Mouse (Mus musculus) layer of hippocampus, adult 8-10 months (tissue): ENCODE data around the gene Kif1b. TPM values are rescaled to one million over a fixed set of nuclear protein-coding genes. Genes with fewer than 3 reads are reported as not detected.
"Not testable (repeated sequence)": the region's sequence is repeated elsewhere in the genome, so short reads cannot be mapped to it uniquely, and the experiment has no call there.

ENCODE experiments used
- DNase-seq, 2 experiments: peaks; one replicate each; pipeline ENCODE4 v3.0.0; 2022; ENCODE audit warnings: low spot score in 2 of 2
- total RNA-seq, 4 experiments: library from RNA; stranded (reverse); gene quantifications; 2 replicates each; pipeline ENCODE4 v1.2.4; 2022

Kif1b gene
- total RNA-seq, 4 experiments from 2014 or later = 401 to 453 (median 422) TPM

DNA sequence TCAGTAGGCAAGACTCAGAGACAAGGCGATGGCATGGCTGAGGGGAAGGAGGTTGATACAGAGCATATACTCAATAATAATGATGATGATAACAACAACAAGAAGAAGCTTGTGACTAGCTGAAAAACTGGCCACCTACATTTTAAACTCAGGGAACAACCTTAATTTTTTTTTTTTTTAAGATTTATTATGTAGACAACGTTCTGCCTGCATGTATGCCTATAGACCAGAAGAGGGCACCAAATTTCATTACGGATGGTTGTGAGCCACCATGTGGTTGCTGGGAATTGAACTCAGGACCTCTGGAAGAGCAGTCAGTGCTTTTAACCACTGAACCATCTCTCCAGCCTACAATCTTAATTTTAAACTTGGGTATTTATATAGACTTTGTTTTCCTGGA lies 84.0 kb downstream of the Kif1b start:
- no peak for DNase-seq

DNA sequence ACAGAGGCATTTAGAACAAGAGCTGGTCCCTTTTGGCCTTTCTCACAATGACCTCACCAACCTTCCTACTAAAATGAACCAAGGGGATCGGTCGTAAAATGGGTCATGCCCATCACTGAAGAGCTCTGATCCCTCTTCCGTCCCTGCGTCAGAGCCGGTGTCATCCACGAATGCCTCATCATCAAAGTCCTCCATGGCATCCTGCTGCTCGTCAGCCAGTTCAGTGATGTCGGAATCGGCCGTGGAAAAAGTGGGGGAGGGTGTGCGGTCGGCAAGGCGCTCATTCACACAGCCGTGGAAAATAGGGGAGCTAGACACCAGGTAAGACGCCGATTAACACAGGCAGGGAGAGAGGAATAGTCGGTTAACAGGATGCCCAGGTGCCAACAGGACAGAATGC lies 87.0 kb downstream of the Kif1b start:
- DNase-seq = no peak

DNA sequence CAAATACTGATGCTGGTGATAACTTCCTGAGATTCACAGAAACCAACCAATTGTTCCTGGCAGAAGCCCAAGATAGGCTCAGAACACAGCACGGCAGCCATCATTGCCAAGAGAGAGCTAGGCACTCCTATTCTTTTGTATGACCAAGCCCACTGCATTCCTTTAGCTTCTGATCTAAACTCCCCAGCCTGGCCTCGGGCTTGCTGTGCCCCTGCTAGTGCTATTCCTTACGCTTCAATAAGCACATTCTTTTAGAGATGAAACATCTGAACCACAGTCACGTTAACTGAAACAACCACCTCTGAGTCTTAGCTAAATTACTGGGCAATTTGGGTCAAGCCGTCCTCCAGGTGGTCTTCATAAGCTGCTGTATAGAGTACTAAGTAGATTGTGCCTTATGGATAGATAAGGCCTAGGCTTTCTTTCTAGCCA lies 87.4 kb downstream of the Kif1b start:
- peak; percentile 50 to 55 for DNase-seq

DNA sequence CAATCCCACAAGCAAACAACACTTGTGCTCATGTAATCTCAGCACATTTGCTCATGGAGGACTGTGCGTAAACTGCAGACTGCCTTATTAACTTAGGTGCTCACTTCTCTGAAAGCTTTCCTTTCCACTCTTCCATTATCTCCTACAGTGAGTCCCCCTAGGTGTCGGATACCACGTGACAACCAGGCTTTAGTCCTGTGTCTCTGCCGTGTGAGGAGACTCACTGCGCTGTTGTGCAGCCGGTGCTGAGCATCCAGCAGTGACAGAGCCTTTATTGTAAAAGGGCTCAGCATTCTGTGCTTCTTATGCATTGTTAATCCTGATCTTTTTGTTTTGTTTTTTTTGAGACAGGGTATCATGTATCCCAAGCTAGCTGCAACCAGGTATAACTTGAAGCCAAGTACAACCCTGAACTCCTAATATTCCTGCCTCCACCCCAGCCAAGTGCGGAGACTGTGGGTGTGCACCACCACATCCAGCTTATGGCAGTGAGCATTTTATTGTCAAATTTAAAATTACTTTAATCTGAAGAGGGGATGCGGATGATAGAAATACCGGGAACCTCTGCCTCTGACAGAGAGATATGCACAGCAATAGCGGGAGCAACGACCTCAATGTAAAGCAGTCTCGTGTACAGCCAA lies 88.0 kb downstream of the Kif1b start:
- DNase-seq = no peak

DNA sequence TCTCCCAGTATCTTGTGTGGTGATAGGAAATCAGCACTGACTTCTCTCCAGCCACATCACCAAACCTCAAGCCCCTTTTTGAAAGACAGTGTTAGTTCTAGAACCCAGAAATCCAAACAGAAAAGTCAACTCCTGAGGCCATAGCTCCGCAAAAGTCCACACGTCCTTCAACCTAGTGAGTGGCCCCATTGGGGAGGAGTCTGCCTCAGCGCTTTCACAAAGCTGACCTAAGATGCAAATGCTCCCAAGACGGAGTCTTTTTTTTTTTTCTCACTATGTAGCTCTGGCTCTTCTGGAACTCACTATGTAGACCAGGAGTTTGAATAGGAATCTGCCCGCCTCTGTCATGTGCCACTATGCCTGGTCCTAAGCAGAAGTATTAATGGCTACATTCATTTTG lies 89.0 kb downstream of the Kif1b start:
- DNase-seq = no peak

DNA sequence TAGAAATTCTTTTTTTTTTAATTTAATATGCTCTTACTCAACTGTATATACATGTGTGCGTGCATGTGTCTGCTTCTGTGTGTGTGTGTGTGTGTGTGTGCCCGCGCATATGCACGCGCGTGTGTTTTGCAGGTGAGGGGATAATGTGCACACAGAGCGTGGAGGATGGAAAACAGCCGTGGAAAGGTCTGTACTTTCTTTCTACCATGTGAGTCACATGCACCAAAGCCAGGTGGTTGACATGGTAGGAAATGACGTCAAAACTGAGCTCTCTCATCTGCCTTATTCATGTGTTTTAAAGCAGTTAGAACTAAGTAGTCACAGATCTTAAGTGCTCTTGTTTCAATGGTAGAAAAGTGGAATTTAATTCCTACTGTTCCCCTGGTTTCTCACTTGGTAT lies 91.5 kb downstream of the Kif1b start:
- DNase-seq = no peak

DNA sequence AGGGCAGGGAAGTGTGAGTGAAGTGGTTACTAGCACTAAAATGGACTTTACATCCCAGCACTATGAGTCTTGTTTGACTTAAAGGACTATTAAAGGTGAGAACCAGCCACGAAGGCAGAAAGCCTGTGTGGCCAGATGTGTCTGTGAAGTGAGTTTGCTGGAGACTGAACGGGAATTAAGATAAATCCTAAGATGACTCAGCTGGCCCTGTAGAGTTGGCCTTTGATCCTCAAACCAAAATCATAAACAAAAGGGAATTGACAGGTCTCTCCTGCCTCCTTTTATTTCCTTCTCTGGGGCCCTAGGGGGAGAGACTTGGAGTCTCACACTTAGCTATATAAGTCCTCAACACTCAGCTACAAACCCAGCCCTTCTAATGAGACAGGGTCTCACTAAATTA lies 92.1 kb downstream of the Kif1b start:
- DNase-seq = no peak

DNA sequence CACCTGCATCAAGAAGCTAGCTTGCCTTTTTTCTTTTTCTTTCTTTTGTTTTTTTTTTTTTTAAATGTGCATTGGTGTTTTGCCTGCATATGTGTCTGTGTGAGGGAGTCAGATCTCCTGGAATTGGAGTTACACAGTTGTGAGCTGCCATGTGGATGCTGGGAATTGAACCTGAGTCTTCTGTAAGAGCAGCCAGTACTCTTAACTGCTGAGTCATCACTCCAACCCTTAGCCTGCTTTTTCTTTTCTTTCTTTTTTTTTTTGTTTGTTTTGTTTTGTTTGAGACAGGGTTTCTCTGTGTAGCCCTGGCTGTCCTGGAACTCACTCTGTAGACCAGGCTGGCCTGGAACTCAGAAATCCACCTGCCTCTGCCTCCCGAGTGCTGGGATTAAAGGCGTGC lies 93.0 kb downstream of the Kif1b start:
- not testable (repeated sequence) for DNase-seq

DNA sequence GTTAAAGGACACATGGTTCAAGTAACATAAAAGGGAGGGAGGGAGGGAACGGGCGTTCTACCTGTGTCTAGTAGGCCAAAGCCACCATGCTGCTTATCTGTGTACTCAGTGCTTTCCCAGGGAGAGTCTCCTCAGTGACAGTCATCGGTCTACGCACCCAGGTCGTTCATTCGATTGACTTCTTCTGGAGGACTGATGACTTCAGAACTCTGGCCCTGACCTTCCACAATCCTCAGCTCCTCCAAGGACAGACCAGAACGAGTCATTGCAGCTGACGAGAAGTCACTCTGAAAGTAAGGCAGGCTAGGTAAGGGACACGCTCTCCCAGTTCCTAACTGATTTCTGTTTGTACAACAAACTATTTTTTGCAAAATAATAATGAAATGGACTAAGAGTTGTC lies 94.0 kb downstream of the Kif1b start:
- no peak for DNase-seq

DNA sequence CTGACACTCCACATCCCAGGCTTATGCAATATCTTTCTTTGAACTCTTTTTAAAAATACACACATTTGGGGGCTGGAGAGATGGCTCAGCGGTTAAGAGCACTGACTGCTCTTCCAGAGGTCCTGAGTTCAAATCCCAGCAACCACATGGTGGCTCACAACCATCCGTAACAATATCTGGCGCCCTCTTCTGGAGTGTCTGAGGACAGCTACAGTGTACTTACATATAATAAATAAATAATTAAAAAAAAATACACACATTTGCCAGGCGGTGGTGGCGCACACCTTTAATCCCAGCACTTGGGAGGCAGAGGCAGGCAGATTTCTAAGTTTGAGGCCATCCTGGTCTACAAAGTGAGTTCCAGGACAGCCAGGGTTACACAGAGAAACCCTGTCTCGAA lies 96.1 kb downstream of the Kif1b start:
- DNase-seq = not testable (repeated sequence)

DNA sequence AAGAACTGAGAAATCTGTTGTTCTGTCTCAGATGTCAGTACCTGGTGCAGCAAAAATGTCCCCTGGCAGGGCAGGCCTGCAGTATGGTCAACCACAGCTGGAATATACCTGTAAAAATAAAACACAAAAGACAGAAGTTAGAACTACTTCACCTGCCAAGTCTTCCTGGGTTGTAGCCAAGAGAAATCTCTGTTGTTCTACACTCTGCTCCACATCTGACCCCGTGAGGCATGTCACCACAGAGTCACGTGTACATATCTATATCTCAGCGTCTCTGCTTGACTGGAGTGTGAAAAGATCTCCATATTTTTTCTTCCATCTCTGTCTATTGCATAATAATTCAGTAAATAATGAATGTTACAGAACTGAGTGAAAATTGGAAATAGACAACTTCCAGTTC lies 105.0 kb downstream of the Kif1b start:
- no peak for DNase-seq

DNA sequence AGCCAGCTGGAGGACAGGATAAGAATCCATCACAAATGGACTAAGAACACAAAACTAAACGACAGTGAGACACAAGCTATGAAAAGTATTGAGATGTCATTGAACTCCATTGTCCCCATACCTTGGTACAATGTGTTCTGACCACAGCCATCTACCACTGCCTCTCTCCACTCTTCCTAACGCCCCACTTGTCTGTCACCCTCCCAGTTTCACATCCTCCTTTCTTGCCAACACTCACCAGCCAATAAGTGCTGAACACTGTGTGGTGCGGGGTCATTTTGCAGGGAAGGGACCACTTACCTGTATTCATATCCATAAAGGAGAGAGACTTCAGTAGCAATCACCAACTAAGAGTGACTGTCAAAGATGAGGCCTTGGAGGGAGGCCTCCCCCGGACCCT lies 106.4 kb downstream of the Kif1b start:
- no peak for DNase-seq

DNA sequence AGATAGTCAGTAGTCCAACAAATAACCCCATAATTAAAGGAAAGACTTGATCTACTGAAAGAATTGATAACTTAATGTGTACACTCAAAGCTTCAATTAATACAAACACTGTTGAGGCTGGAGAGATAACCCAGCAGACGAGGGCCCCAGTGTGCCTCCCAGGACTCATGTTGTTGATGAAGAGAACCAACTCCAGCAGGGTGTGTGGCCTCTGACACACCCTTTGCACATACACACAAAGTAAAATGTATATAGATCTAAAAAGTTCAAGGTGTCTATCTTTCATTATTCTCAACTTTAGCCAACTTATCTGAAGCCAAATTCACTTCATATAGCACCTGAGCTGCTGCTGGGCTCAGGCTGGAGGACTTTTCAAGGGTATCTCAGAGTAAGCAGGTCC lies 110.3 kb downstream of the Kif1b start:
- DNase-seq = no peak

DNA sequence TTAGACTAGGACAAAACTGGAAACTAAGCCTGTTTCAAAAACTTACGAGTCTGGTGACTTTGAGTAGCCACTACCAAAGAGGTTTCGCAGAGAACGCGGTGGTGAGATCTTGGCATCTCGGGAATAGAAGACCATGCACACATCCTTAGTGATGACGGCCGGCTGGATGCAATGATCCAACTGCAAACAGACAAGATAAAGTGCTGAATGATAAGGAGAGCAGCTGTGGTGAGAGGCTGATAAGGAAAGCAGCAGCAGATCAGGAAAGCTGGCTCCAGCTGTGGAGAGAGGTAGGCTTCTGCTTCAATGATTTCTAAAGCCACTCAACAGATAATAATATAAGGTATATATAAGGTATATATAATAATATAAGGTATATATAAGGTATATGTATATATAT lies 116.4 kb downstream of the Kif1b start:
- DNase-seq = no peak

DNA sequence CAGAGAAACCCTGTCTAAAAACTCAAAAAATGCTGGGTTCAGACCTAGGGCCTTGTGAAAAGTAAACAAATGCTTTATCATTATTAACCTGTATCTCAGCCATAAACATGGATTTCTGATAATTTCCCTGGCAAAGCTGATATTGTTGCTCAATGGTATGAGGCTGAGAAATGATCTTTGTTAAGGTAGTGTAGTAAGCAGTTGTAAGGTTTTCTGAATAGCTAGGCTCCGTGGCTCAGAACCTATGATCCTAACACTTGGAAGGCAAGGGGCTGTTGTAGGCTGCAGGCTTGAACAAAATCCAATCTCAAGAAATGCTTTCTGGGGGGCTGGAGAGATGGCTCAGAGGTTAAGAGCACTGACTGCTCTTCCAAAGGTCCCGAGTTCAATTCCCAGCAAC lies 118.9 kb downstream of the Kif1b start:
- no peak for DNase-seq

DNA sequence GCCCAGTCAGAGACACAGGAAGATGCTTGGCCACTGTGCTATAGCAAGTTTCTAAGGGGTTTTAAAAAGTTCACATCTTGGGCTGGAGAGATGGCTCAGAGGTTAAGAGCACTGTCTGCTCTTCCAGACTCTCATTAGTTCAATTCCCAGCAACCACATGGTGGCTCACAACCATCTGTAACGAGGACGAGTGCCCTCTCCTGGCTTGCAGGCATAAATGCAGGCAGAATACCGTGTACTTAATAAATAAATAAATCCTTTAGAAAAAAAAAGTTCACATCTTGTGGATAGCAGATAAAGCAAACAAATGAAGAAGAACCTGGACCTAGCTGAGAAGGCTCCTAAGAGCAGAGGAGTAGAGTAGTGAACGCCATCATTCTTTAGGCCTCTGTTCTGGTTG lies 124.7 kb downstream of the Kif1b start:
- no peak for DNase-seq

DNA sequence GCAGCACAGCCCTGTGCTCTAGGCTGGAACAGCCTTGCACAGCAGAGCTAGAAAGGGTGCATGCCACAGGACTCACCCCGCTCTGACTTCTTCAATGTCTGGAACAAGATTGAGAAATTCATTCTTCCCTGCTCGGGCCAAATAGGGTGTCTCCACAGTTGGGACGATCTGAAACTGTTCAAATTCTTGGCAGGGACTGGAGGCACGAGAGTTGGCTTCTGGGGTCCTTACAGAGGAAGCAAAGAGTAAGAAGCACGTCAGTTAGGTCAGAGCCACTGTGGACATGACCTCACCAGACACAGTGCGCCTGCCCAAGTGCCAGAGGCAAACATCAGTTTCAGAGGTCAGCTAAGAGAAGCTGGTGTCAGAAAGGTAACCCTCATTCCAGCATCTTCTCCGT lies 125.3 kb downstream of the Kif1b start:
- no peak for DNase-seq

DNA sequence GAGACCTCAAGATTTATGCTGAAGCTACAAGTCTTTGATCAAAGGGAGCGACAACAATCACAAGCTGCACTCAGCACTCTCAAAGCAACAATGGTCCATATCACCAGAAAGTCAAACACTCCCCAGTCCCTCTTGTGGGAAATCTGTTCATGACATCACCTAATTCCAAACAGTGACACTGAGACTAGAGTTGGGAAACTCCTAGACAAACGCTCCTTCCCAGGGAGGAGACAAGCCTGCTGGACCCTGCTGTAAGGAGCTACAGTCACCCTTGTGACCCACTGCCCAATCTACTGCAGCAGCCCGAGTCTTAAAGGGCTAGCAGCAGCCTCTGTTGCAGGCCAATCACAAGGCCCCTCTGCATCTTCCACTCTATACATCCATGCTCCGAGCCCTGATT lies 127.9 kb downstream of the Kif1b start:
- no peak for DNase-seq

DNA sequence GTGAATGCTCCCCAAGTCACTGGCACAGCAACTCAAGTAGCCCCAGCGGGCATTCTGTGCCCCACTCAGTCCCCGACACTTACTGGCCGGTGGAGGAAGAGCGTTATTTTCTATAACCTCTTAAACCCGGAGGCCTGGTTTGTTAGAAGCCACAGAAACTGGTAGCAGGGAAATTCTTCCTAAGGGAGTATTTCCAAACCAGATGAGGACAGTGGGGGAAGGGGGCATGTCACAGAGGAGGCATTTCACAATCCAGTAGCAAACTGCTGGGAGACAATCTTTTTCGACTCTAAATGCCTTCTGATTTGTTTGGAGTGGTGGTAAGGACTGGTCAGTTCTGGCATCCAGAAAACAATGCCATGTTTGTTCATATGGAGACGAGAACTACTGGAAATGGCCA lies 128.3 kb downstream of the Kif1b start:
- no peak for DNase-seq

DNA sequence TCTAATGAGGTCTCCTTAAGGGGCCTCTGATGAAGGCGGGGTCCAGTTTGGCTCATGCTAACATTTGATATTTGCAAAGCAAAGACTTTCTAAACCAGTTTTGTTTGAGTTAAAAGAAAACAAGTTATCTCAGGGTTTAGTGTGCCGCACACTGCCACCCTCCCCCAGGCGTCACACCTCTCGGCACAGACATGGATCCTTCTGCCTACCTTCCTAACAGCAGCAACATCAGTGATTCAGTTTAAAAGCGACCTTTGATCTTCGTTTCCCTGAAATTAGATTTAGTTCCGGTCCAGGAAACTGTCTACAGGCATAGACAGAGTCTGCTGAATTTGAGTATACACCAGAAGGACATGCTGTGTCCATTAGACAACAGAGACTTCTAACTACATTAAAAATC lies 129.2 kb downstream of the Kif1b start:
- no peak for DNase-seq

DNA sequence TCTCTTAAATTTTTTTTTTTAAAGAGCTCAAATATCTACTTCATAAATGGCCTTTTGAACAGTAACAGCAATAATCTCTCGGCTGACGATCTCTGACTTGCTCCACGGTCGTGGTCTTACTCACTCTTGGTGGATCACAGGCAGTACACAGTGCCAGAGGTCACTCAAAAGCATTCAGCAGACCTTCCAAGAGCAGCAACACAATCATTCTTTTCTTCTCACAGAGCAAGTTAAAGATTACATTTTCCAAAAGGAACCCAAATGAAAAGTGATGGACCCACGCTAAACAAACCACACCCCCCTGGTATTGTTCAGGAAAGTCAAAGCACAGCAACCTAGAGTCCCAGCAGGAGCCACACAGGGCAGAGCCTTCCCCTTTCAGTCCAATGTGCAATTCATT lies 130.4 kb downstream of the Kif1b start:
- no peak for DNase-seq

DNA sequence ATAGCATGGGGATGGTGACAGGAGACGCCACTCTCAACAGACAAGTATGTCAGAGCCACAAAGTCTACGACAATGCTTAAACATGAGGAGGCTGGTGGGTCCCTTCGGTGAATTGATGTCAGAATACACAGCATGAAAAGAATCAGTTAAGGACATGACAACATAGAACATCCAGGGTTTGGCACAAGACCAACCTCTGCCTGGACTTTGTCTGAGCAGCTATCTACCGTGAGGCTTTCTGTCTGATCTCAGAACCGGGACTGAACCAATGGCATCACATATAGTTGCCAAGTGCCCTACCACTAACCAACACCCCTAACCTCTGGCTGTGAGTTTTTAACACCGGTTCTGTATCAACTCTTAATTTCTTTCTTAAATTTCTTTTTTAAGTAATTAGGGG lies 130.8 kb downstream of the Kif1b start:
- DNase-seq = no peak

DNA sequence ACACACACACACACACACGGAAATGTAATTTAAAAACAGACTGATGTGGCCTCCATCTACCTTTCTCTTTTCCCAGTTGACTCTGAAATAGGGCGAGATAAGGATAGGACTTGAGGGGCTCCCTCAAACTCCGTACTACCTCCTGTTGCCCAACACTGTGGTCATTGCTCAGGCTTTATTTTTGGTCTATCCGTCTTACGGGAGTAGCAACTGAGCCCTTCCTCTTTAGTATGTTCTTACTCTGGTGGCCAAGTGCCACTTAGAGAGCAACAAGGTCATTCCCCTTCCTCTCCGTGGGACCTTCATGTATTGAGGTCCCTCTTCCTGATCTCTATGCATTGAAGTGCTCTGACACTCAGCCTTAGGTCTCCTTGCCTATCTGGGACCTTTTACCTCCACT lies 133.8 kb downstream of the Kif1b start:
- DNase-seq = no peak

DNA sequence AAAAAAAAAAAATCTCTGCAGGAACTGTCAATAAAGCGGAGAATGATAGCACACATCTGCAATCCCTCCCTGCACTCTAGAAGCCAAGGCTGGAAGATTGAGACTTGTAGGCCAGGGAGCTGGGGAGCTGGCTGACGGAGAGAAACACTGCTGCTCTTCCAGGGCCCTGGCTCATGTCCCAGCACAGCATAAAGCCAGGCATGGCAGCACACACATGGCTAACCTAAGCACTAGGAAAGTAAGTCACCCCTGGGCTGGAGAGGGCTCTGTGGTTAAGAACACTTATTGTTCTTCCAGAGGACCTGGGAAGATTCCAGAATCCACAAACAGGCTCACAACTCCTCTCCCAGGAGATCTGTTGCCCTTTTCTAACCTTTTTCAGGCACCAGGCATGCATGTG lies 134.8 kb downstream of the Kif1b start:
- DNase-seq = no peak
